Mouse (Mus musculus) liver, embryonic 15.5 days (tissue): ENCODE data around the gene Atxn7l1. TPM values are rescaled to one million over a fixed set of nuclear protein-coding genes. Genes with fewer than 3 reads are reported as not detected.

Experiments used
- ATAC-seq: fragments of 200-750 bp; cut with Nextera tagmentation; 2 replicates; pipeline ENCODE4 v1.8.0; 2017; ENCODE audit warnings: moderate number of reproducible peaks, mild to moderate bottlenecking, moderate library complexity; ENCODE audit not compliant: insufficient read depth
- H3K27ac ChIP-seq: fragments of 300-500 bp; sonication (generic); replicated peaks from 2 replicates; pipeline ENCODE4 v1.5.1; 2015; ENCODE audit warnings: mild to moderate bottlenecking, inconsistent platforms
- H3K27me3 ChIP-seq: fragments of 300-500 bp; sonication (generic); 2 replicates; pipeline ENCODE4 v1.6.1; 2015; ENCODE audit warnings: mild to moderate bottlenecking, inconsistent platforms
- H3K36me3 ChIP-seq: fragments of 300-500 bp; sonication (generic); replicated peaks from 2 replicates; pipeline ENCODE4 v1.6.1; 2015; ENCODE audit warnings: moderate library complexity, mild to moderate bottlenecking, inconsistent platforms
- H3K4me1 ChIP-seq: fragments of 300-500 bp; sonication (generic); replicated peaks from 2 replicates; pipeline ENCODE4 v1.6.1; 2015; ENCODE audit warnings: inconsistent platforms
- H3K4me2 ChIP-seq: fragments of 300-500 bp; sonication (generic); 2 replicates; pipeline ENCODE4 v1.6.1; 2015; ENCODE audit warnings: moderate library complexity, mild to moderate bottlenecking, inconsistent platforms
- H3K4me3 ChIP-seq: fragments of 300-500 bp; sonication (generic); replicated peaks from 2 replicates; pipeline ENCODE4 v1.5.1; 2015; ENCODE audit warnings: mild to moderate bottlenecking, inconsistent platforms
- H3K9ac ChIP-seq: fragments of 300-500 bp; sonication (generic); 2 replicates; pipeline ENCODE4 v1.6.1; 2015; ENCODE audit warnings: moderate library complexity, mild to moderate bottlenecking, inconsistent platforms
- H3K9me3 ChIP-seq: fragments of 300-500 bp; sonication (generic); replicated peaks from 2 replicates; pipeline ENCODE4 v1.6.1; 2016; ENCODE audit warnings: inconsistent platforms
- WGBS: fragments of 180-500 bp; shearing (Covaris S2); methylation state at CpG from one replicate; pipeline ENCODE4 v1.1.7; 2015; ENCODE audit warnings: mixed read lengths; ENCODE audit not compliant: insufficient replicate concordance; 5-methylcytosine and 5-hydroxymethylcytosine counted together
- polyA plus RNA-seq: library from polyadenylated mRNA; unstranded; fragments of >200 nt; fragmentation: Nextera tagmentation; extraction: Ambion mirVana; gene quantifications from 2 replicates; pipeline ENCODE4 v1.2.1, GENCODE M21; 2015

Atxn7l1 gene
- polyA plus RNA-seq, 1 experiment from 2014 or later: 14.7 TPM

- Histone ChIP-seq H3K4me3 (no peak overlapping the region), H3K27me3 (no peaks in the 10 kb centered on the region), H3K27ac (no peak overlapping the region), H3K9me3 (no peaks in the 10 kb centered on the region), H3K4me2 (no peak overlapping the region), H3K9ac (no peak overlapping the region), H3K4me1 (no peaks in the 10 kb centered on the region), H3K36me3 (no peaks in the 10 kb centered on the region)
- no peak for ATAC-seq
- WGBS: 72% methylated on average over 7 of the region's 7 CpGs
Observed at GRCm38 (mm10) chr12:33277427-33277826, 129.9 kb downstream of the Atxn7l1 start.

DNA sequence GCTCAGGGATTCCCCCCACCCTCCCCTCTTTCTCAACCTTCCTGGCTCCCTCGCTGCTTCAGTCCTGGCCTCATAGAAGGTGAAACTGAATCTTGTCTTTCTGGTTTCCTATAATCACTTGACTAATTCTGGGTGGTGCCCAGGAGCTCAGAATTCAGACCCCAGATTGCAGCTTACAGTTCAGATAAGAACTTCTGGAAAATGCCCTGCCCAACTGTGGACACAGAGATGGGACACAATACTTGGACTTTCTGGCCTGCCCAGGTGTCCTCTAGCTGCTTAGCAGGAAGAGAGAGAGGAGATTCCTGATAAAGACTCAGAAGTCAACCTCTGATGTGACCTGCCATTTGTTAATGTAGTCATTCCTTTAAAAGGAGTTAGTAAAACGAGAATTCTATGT is 131.7 kb downstream of the Atxn7l1 start:
- H3K4me2 ChIP-seq: no peak overlapping the region
- H3K9ac ChIP-seq: no peak overlapping the region
- H3K4me1 ChIP-seq: no peaks in the 10 kb centered on the region
- no peaks in the 10 kb centered on the region for H3K36me3 ChIP-seq
- no peak for ATAC-seq
- no peak overlapping the region for H3K27ac ChIP-seq
- no peaks in the 10 kb centered on the region for H3K27me3 ChIP-seq
- H3K4me3 ChIP-seq: no peak overlapping the region
- WGBS: 47% methylated on average over 2 of the region's 2 CpGs
- H3K9me3 ChIP-seq: no peaks in the 10 kb centered on the region

DNA sequence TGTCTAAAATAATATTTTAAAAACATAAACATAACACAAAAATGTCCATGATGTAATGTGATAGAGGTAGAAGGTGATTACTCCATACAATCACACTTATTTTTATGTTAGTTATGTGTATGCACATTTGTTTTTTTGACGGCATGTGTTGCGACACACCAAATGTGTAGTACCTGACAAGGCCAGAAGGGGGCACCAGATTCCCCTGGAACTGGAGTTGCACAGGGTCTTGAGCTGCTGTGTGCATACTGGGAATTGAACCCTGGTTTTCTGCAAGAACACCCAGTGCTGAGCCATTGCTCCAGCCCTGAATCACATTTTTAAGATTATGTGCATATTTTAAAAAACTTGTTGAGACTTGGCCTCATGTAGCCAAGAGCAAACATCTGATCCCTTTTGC is 133.3 kb downstream of the Atxn7l1 start:
- H3K27ac ChIP-seq: no peak overlapping the region
- H3K27me3 ChIP-seq: no peaks in the 10 kb centered on the region
- H3K4me2 ChIP-seq: no peak overlapping the region
- no peak for ATAC-seq
- H3K36me3 ChIP-seq: no peaks in the 10 kb centered on the region
- H3K9ac ChIP-seq: no peak overlapping the region
- no peaks in the 10 kb centered on the region for H3K9me3 ChIP-seq
- 0 out of 2 replicates have a peak, but pooled peaks cover 2% of the 10 kb centered on the region for H3K4me1 ChIP-seq
- no peak overlapping the region for H3K4me3 ChIP-seq
- WGBS: 5% methylated on average over 2 of the region's 2 CpGs

DNA sequence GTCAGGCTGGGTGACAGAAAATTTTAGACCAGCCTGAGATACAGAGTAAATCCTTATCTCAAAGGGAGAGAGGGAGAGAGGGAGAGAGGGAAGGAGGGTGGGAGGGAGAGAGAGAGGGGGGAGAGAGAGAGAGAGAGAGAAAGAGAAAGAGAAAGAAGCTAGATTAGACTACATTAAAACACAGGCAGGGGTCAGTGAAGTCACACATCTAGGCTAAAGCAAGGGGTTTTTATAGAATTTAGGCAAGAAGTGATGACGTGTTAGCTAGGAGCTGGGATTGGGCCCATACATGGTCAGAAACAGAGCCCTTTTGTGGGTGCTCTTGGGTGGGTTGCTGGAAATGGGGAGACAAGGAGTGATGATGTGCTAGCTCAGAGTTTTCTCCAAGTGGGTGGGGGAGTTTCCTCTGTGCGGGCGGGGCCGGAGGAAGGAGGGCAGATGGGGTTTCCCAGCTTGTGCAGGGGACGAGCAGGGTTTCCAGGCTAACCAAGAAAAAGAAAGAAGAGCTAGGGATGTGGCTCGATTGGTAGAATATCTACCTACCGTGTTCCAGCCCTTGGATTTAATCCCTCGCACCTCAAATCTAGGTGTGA is 136.9 kb downstream of the Atxn7l1 start:
- WGBS: 62% methylated on average over 8 of the region's 8 CpGs
- Histone ChIP-seq H3K9ac (no peak overlapping the region), H3K4me2 (no peak overlapping the region), H3K9me3 (no peaks in the 10 kb centered on the region), H3K27me3 (no peaks in the 10 kb centered on the region), H3K36me3 (no peaks in the 10 kb centered on the region), H3K4me1 (0 out of 2 replicates have a peak, but pooled peaks cover 8% of the 10 kb centered on the region), H3K4me3 (no peak overlapping the region), H3K27ac (no peak overlapping the region)
- no peak for ATAC-seq

- no peaks in the 10 kb centered on the region for H3K9me3 ChIP-seq
- no peaks in the 10 kb centered on the region for H3K27me3 ChIP-seq
- no peak overlapping the region for H3K27ac ChIP-seq
- no peak overlapping the region for H3K4me2 ChIP-seq
- 71% methylated on average over 4 of the region's 4 CpGs for WGBS
- ATAC-seq: no peak
- no peak overlapping the region for H3K4me3 ChIP-seq
- H3K36me3 ChIP-seq: no peaks in the 10 kb centered on the region
- 0 out of 2 replicates have a peak, but pooled peaks cover 8% of the 10 kb centered on the region for H3K4me1 ChIP-seq
- no peak overlapping the region for H3K9ac ChIP-seq
Observed at GRCm38 (mm10) chr12:33285354-33285753, 137.9 kb downstream of the Atxn7l1 start.

GRCm38 (mm10) chr12:33285933-33286649 is 138.6 kb downstream of the Atxn7l1 start:
- no peak overlapping the region for H3K4me2 ChIP-seq
- ATAC-seq: peak; percentile 58
- no peak overlapping the region for H3K9ac ChIP-seq
- H3K9me3 ChIP-seq: no peaks in the 10 kb centered on the region
- H3K4me1 ChIP-seq: 0 out of 2 replicates have a peak, but pooled peaks cover 8% of the 10 kb centered on the region
- H3K4me3 ChIP-seq: no peak overlapping the region
- no peaks in the 10 kb centered on the region for H3K36me3 ChIP-seq
- H3K27ac ChIP-seq: no peak overlapping the region
- H3K27me3 ChIP-seq: no peaks in the 10 kb centered on the region
- WGBS: 71% methylated on average over 9 of the region's 9 CpGs

GRCm38 (mm10) chr12:33287686-33288085 is 140.2 kb downstream of the Atxn7l1 start:
- Histone ChIP-seq H3K9me3 (no peaks in the 10 kb centered on the region), H3K4me3 (no peak overlapping the region)
- WGBS: 72% methylated on average over 3 of the region's 3 CpGs

DNA sequence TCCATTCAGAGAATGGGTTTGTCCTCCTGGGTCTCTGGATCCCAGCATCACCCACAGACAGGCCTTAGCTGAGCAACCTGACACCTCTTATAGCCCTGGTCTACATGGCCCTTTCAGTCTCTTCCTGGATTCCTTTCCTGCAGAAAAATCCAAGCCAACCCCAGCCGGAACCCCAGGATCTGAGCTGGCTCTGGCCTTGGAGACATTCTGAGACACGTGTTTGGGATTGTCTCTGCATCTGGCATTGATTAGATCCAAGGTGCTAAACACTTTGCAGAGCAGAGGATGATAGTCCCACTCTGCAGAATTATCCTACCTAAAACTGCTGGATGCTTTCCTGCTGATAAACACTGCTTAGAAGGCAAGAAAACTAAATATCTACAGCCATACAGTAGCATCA is 141.3 kb downstream of the Atxn7l1 start:
- Histone ChIP-seq H3K9me3 (no peaks in the 10 kb centered on the region), H3K9ac (no peak overlapping the region), H3K36me3 (no peaks in the 10 kb centered on the region), H3K4me2 (no peak overlapping the region), H3K4me3 (no peak overlapping the region), H3K27ac (no peak overlapping the region), H3K27me3 (no peaks in the 10 kb centered on the region), H3K4me1 (0 out of 2 replicates have a peak, but pooled peaks cover 8% of the 10 kb centered on the region)
- ATAC-seq: no peak
- 65% methylated on average over 2 of the region's 2 CpGs for WGBS

More at GRCm38 (mm10) chr12:33287686-33288085, 140.2 kb downstream of the Atxn7l1 start:
- no peak for ATAC-seq
- Histone ChIP-seq H3K4me2 (no peak overlapping the region), H3K4me1 (0 out of 2 replicates have a peak, but pooled peaks cover 8% of the 10 kb centered on the region), H3K27me3 (no peaks in the 10 kb centered on the region), H3K36me3 (no peaks in the 10 kb centered on the region), H3K9ac (no peak overlapping the region), H3K27ac (no peak overlapping the region)

- no peaks in the 10 kb centered on the region for H3K36me3 ChIP-seq
- H3K9me3 ChIP-seq: no peaks in the 10 kb centered on the region
- H3K27me3 ChIP-seq: no peaks in the 10 kb centered on the region
- peak; percentile 68 for ATAC-seq
- peak overlapping the region; percentile 88 for H3K27ac ChIP-seq
- peak overlapping the region; percentile 71 for H3K9ac ChIP-seq
- under 1% methylated on average over 14 of the region's 14 CpGs for WGBS
- H3K4me2 ChIP-seq: peak overlapping the region; percentile 84
- peak overlapping the region; percentile 67 for H3K4me3 ChIP-seq
- peaks cover 36% of the 10 kb centered on the region for H3K4me1 ChIP-seq
Observed at GRCm38 (mm10) chr12:33302070-33302469, 154.6 kb downstream of the Atxn7l1 start.

DNA sequence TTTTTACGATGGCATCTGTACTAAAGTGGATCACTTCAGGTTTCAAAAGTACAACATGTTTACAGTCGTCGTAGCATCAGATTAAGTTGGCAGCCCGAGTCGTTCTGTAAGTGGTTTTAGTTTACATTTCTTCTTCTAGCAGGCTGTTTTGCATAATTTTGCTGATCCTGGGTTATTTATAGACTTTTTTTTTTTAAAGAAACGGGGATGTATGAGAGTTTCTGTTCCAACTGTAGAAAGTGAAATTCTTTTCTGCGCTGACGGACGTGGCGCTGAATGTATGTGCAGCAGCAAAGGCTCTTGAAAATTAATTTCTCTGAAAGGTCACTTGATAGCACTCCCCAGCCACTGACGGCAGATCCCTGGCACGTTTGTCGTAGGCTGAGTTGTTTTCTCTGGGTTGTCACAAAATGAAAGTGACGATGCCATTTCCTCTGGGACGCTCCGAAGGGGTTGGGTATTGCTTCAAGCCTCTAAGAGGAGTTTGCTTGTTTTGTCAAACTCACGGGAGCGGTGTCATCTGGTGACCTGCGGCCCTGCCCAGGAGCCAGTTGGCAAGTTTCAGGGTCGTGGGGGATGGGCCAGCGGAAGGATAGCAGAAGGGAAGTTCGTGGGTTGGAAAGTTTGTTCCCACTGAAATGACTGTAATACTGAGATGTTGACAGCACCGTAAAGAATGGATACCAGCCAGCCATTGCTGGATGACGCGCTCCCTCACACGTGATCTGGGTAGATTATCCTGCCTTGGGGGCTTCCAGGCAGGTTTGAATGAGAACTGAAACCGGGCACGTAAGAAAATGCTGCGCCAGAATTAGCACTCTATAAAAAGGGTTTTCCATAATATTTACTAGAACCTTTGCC is 155.3 kb downstream of the Atxn7l1 start:
- Histone ChIP-seq H3K4me3 (peak overlapping the region; percentile 67), H3K36me3 (no peaks in the 10 kb centered on the region), H3K4me1 (peaks cover 38% of the 10 kb centered on the region), H3K9ac (peak overlapping the region; percentile 71), H3K27ac (peak overlapping the region; percentile 88), H3K9me3 (no peaks in the 10 kb centered on the region), H3K4me2 (peak overlapping the region; percentile 84), H3K27me3 (no peaks in the 10 kb centered on the region)
- under 1% methylated on average over 29 of the region's 29 CpGs for WGBS
- peak; percentile 61 for ATAC-seq

GRCm38 (mm10) chr12:33303384-33303770 is 155.9 kb downstream of the Atxn7l1 start:
- WGBS: 13% methylated on average over 9 of the region's 9 CpGs
- Histone ChIP-seq H3K4me1 (peaks cover 44% of the 10 kb centered on the region), H3K27ac (peak overlapping the region; percentile 88), H3K9me3 (no peaks in the 10 kb centered on the region), H3K27me3 (no peaks in the 10 kb centered on the region), H3K9ac (peak overlapping the region; percentile 71), H3K36me3 (no peaks in the 10 kb centered on the region), H3K4me2 (peak overlapping the region; percentile 84), H3K4me3 (peak overlapping the region; percentile 67)
- ATAC-seq: no peak
